Mouse (Mus musculus) stomach, embryonic 14.5 days (tissue): Measurements from ENCODE around the gene Slc35g3. TPM values are rescaled to one million over a fixed set of nuclear protein-coding genes. Genes with fewer than 3 reads are reported as not detected.

Source experiments
- ATAC-seq: fragments of 200-750 bp; cut with Nextera tagmentation; 2 replicates; pipeline ENCODE4 v1.8.0; 2017; ENCODE audit warnings: low read depth, moderate TSS enrichment; ENCODE audit not compliant: insufficient number of reproducible peaks, insufficient read depth, low FRiP score
- H3K27ac ChIP-seq: fragments of 300-500 bp; sonication (generic); 2 replicates; pipeline ENCODE4 v1.5.1; 2014; ENCODE audit warnings: mild to moderate bottlenecking, low read length, moderate library complexity, mixed read lengths
- H3K27me3 ChIP-seq: fragments of 300-500 bp; sonication (generic); 2 replicates; pipeline ENCODE4 v1.6.1; 2014; ENCODE audit warnings: low read length, control low read depth, mixed read lengths; ENCODE audit not compliant: control insufficient read depth, insufficient read depth
- H3K36me3 ChIP-seq: fragments of 300-500 bp; sonication (generic); 2 replicates; pipeline ENCODE4 v1.6.1; 2014; ENCODE audit warnings: mild to moderate bottlenecking, control low read depth, low read length, moderate library complexity, mixed read lengths; ENCODE audit not compliant: control insufficient read depth, insufficient read depth
- H3K4me1 ChIP-seq: fragments of 300-500 bp; sonication (generic); 2 replicates; pipeline ENCODE4 v1.6.1; 2014; ENCODE audit warnings: low read length, control low read depth, mixed read lengths; ENCODE audit not compliant: control insufficient read depth, insufficient read depth
- H3K4me2 ChIP-seq: fragments of 300-500 bp; sonication (generic); replicated peaks from 2 replicates; pipeline ENCODE4 v1.6.1; 2014; ENCODE audit warnings: low read depth, low read length, control low read depth
- H3K4me3 ChIP-seq: fragments of 300-500 bp; sonication (generic); 2 replicates; pipeline ENCODE4 v1.5.1; 2014; ENCODE audit warnings: low read depth, low read length, control low read depth
- H3K9ac ChIP-seq: fragments of 300-500 bp; sonication (generic); replicated peaks from 2 replicates; pipeline ENCODE4 v1.6.1; 2014; ENCODE audit warnings: low read depth, mild to moderate bottlenecking, control low read depth, low read length, moderate library complexity, mixed read lengths
- H3K9me3 ChIP-seq: fragments of 300-500 bp; sonication (generic); 2 replicates; pipeline ENCODE4 v1.6.1; 2016; ENCODE audit warnings: low read depth, low read length, control low read depth; ENCODE audit not compliant: control insufficient read depth
- WGBS: fragments of 180-500 bp; shearing (Covaris S2); extraction: QIAGEN DNeasy Blood & Tissue Kit; methylation state at CpG from one replicate; pipeline ENCODE4 v1.1.7; 2014; 5-methylcytosine and 5-hydroxymethylcytosine counted together
- polyA plus RNA-seq: library from polyadenylated mRNA; unstranded; fragments of >200 nt; fragmentation: Nextera tagmentation; extraction: Ambion mirVana; gene quantifications from 2 replicates; pipeline ENCODE4 v1.2.1, GENCODE M21; 2014

The Slc35g3 gene
- polyA plus RNA-seq, 1 experiment from 2014 or later: not detected

DNA sequence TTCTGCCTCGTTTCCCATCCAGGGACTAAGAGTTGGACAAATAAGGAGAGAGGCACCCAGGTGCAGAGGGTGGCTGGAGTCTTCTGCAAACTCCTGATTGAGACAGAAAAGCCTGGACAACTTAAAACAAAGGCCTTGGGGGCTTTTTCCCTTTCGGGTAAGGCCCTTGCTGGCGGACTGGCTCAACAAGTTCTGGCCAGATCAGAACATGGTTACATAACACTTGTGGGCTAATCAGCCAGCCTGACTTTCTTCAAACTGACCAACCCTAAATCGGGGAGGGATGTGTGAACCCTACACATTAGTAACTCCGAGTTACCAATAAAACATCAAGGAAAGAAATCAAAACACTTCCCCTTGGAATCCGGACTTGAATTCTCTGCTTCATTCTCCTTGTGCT lies 40.9 kb downstream of the Slc35g3 start:
- peak; percentile 28; the same call in 1 of the 2 replicates for ATAC-seq
- H3K9me3 ChIP-seq: no peaks in the 10 kb centered on the region
- H3K9ac ChIP-seq: no peak overlapping the region
- no peak overlapping the region for H3K4me3 ChIP-seq
- H3K4me2 ChIP-seq: no peak overlapping the region
- no peaks in the 10 kb centered on the region for H3K4me1 ChIP-seq
- 58% methylated on average over 6 of the region's 6 CpGs for WGBS
- 0 out of 2 replicates have a peak overlapping the region, but pooled peaks have one; percentile 33 for H3K27ac ChIP-seq
- no peaks in the 10 kb centered on the region for H3K27me3 ChIP-seq
- no peaks in the 10 kb centered on the region for H3K36me3 ChIP-seq

DNA sequence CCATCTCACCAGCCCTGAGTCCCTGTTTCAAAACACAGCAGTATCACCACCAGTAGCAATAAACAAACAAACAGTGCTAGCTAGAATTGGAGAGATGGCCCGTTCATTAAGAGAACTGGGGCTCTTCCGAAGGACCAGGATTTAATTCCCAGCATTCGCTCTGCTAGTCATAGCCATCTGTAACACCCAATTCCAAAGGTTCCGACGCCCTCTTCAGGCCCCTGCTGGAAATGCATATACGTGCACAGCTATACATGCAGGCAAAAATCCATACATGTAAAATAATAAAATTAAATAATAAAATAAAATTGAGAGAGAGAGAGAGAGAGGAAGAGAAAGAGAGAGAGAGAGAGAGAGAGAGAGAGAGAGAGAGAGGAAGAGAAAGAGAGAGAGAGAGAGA lies 42.3 kb downstream of the Slc35g3 start:
- Histone ChIP-seq H3K27ac (no peak overlapping the region), H3K9ac (no peak overlapping the region), H3K36me3 (no peaks in the 10 kb centered on the region), H3K4me2 (no peak overlapping the region), H3K27me3 (no peaks in the 10 kb centered on the region), H3K4me3 (no peak overlapping the region), H3K9me3 (no peaks in the 10 kb centered on the region), H3K4me1 (no peaks in the 10 kb centered on the region)
- WGBS: 71% methylated on average over 6 of the region's 6 CpGs
- no peak for ATAC-seq

DNA sequence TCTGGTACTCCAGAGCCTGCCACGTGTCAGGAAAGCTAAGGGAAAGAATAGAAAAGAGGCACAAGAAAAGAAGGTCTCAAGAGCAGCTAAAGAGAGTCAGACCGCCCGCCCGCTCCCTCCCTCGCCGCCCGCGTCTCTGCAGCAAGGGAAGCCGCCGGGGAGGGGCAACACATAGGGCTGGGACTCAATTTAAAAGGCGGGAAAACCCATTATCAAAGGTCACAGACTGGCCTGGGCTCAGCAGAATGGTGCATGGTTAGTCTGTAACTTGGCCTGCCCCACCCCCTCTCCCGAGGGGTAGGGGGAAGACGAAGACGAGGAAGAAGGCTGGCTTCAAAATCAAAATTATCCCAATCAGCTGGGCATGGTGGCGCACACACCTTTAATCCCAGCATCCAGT lies 43.1 kb downstream of the Slc35g3 start:
- Histone ChIP-seq H3K4me1 (no peaks in the 10 kb centered on the region), H3K4me3 (no peak overlapping the region), H3K27me3 (no peaks in the 10 kb centered on the region), H3K27ac (no peak overlapping the region), H3K4me2 (peak overlapping the region; percentile 22; the same call in 1 of the 2 replicates), H3K9me3 (no peaks in the 10 kb centered on the region), H3K36me3 (no peaks in the 10 kb centered on the region), H3K9ac (no peak overlapping the region)
- 0 out of 2 replicates have a peak, but pooled peaks have one; percentile 39 for ATAC-seq
- WGBS: 27% methylated on average over 15 of the region's 15 CpGs

- Histone ChIP-seq H3K4me1 (no peaks in the 10 kb centered on the region), H3K4me3 (no peak overlapping the region), H3K9ac (no peak overlapping the region), H3K27me3 (no peaks in the 10 kb centered on the region), H3K4me2 (no peak overlapping the region), H3K9me3 (no peaks in the 10 kb centered on the region), H3K27ac (no peak overlapping the region), H3K36me3 (no peaks in the 10 kb centered on the region)
- 68% methylated on average over 4 of the region's 4 CpGs for whole genome bisulfite sequencing
- ATAC-seq: no peak
Observed at GRCm38 (mm10) chr11:69716953-69717352, 44.8 kb downstream of the Slc35g3 start.

DNA sequence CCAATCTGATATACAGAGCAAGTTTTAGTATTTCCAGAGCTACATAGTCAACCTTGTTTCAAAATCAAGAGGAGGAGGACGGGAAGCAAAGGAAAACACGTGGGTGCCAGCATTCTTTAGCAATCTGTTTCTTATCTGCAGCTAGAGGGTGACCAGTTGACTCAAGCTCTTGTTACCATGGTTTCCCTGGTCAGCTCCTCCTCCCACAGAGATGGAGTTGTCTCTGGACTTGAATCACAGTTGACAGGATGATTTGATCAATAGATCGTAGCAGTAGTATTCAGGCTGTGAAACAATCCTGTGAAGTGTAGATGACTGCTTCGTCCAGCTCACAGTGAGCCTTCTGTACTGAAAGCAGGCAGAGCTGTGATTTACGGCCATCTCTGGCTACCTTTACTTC lies 45.8 kb downstream of the Slc35g3 start:
- H3K9me3 ChIP-seq: no peaks in the 10 kb centered on the region
- 9% methylated on average over 5 of the region's 5 CpGs for WGBS
- no peaks in the 10 kb centered on the region for H3K27me3 ChIP-seq
- no peak overlapping the region; the same call in 1 of the 2 replicates for H3K27ac ChIP-seq
- no peak overlapping the region for H3K4me2 ChIP-seq
- no peak for ATAC-seq
- no peaks in the 10 kb centered on the region for H3K36me3 ChIP-seq
- H3K4me1 ChIP-seq: no peaks in the 10 kb centered on the region
- H3K9ac ChIP-seq: no peak overlapping the region
- no peak overlapping the region for H3K4me3 ChIP-seq

- H3K36me3 ChIP-seq: no peaks in the 10 kb centered on the region
- no peaks in the 10 kb centered on the region for H3K9me3 ChIP-seq
- H3K4me1 ChIP-seq: no peaks in the 10 kb centered on the region
- H3K9ac ChIP-seq: no peak overlapping the region
- no peak overlapping the region for H3K4me3 ChIP-seq
- H3K27ac ChIP-seq: no peak overlapping the region; the same call in 1 of the 2 replicates
- 58% methylated on average over 9 of the region's 9 CpGs for WGBS
- no peak overlapping the region for H3K4me2 ChIP-seq
- ATAC-seq: no peak
- H3K27me3 ChIP-seq: no peaks in the 10 kb centered on the region
Observed at GRCm38 (mm10) chr11:69715482-69715881, 46.3 kb downstream of the Slc35g3 start.

DNA sequence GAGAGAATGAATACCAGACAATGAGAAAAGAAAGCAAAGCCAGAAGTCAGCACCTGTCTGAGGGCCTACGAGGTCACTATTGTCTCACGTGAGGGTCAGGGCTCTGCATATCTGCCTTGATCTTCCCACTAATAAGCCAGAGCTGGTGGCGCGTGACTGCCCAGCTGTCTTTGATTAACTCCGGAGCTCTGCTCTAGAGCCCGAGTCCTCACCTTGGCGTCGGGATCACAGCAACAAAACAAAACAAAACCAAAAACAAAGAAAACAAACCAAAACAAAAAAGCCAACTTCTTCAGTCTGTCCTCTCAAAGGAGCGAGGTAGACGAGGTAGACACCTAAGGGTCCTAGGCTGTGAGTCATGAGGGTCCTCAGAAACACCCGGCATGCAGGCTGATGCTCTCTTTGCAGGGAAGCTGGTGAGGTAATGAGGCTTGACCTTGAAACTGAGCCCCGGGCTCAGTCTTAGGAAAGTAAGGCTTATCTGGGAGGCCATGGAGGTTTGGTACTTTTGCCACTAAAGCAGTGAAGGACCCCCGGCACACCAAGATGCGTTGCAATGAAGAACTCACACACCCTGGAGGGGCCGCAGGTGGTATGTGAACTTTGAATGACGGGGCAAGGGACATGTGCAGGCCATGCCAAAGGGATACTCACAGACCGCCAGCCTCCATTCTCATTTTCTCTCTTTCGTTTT lies 47.0 kb downstream of the Slc35g3 start:
- no peaks in the 10 kb centered on the region for H3K4me1 ChIP-seq
- ATAC-seq: no peak
- H3K36me3 ChIP-seq: no peaks in the 10 kb centered on the region
- H3K4me2 ChIP-seq: no peak overlapping the region
- H3K9me3 ChIP-seq: no peaks in the 10 kb centered on the region
- H3K27ac ChIP-seq: no peak overlapping the region
- no peak overlapping the region for H3K4me3 ChIP-seq
- no peak overlapping the region for H3K9ac ChIP-seq
- no peaks in the 10 kb centered on the region for H3K27me3 ChIP-seq
- WGBS: 72% methylated on average over 18 of the region's 18 CpGs

DNA sequence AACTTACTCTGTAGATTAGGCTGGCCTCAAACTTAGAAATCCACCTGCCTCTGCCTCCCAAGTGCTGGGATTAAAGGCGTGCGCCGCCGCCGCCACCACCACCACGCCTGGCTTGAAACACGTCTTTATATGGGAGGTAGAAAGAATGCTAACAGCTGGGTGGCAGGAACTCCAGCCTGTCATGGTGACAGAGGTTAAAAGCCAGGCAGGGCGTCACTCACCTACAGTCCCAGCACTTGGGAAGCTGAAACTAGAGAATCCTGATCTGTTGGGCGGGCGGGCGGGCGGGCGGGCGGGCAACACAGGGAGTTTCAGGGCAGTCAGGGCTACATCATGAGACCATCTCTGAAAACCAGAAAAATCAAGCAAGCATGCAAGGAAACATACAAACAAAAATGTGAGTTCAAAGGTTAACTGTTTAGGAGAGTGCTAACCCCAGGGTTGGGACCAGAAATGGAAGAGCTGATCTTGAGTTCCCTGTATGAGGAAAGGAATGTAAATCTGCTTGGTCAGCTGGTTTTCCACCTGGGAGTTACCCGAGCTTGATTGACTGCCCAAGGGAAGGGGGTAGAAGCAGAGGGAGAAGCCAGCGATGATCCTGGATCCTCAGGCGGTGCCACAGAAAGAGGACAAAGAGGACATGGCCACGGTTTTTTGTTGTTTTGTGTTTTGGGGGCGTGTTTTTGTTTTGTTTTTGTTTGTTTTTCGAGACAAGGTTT lies 48.7 kb downstream of the Slc35g3 start:
- H3K27ac ChIP-seq: no peak overlapping the region
- no peak overlapping the region for H3K4me3 ChIP-seq
- no peaks in the 10 kb centered on the region for H3K27me3 ChIP-seq
- H3K4me1 ChIP-seq: no peaks in the 10 kb centered on the region
- 80% methylated on average over 20 of the region's 20 CpGs for whole genome bisulfite sequencing
- H3K9me3 ChIP-seq: no peaks in the 10 kb centered on the region
- no peaks in the 10 kb centered on the region for H3K36me3 ChIP-seq
- ATAC-seq: no peak
- no peak overlapping the region for H3K9ac ChIP-seq
- no peak overlapping the region for H3K4me2 ChIP-seq
